Mouse (Mus musculus): ENCODE measurements at regions not wholly inside any gene's neighbourhood (a gene's known extent, or its start where the extent isn't known, plus 50 kb on each side); places are given as distances from the start of the nearest gene placed in this dataset.
A peak's percentile ranks its signal among the peaks of the same experiment; 100 is the strongest.
"Not testable (repeated sequence)": the region's sequence is repeated elsewhere in the genome, so short reads cannot be mapped to it uniquely, and the experiment has no call there.

DNA sequence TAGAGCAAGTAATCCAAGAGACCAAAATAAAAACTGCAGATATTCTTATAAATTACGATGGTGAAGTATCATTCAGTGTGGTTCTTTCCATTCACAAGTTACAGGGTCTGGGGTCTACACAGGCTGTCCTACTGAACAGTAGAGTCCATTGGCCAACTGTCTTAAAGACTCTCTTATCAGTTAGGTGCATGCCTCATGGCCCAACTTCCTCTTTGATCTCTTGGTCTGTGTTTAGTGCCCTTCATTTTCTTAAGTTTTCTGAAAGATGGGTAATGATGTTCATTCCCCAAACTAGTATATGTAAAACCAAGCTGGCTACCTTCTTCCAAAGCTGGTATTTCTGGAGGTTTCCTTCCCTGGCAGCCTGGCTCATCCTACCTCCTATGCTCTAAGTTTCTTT, 268.7 kb upstream of the Ift57 start:
- no peak for DNase-seq

- DNase-seq = no peak
These were observed 267.1 kb upstream of the Ift57 start for GRCm38 (mm10) chr16:49431902-49432301.

DNA sequence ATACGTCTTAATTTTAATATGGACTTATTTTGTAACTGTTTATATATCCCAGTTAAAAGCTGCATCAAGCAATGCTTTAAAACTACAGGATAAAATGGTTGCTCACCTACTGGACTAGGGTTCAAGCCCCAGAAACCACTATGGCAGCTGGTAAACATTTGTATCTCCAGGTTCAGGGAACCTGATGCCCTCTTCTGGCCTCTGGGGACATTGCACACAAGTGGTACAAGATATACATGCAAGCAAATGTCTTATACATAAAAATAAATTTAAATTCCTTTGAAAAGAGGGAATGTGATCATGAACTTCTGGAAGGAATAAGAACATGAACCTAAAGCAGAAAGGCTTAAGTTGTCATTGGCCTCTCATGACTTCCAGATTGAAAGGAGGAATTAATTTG, 257.8 kb upstream of the Ift57 start:
- DNase-seq = no peak

GRCm38 (mm10) chr16:49447356-49447755, 251.7 kb upstream of the Ift57 start:
- not testable (repeated sequence) for DNase-seq

DNA sequence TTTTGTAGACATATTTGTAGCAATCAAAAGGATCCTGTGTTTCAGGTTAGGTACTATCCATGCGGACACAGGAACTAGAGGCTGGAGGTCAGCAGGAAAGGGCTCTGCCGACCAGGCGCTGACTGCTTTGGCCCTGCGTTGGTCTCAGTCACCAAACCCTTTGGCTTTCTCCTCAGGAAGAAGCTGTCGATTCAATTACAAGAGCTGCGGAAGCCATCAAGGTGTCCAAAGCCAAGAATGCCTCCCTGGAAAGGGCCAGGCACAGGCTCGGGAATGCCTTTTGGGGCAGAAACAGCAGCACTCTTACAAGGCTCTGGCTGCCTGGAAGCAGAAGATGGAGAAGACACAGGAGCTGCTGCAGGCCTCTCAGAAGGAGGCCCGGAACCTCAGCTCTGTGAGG, 205.2 kb upstream of the Ift57 start:
- DNase-seq = no peak

- DNase-seq = no peak
These were observed 201.5 kb upstream of the Ift57 start for GRCm38 (mm10) chr16:49497521-49498010.

GRCm38 (mm10) chr16:49500818-49501217, 198.2 kb upstream of the Ift57 start:
- peak; percentile 49 for DNase-seq

DNA sequence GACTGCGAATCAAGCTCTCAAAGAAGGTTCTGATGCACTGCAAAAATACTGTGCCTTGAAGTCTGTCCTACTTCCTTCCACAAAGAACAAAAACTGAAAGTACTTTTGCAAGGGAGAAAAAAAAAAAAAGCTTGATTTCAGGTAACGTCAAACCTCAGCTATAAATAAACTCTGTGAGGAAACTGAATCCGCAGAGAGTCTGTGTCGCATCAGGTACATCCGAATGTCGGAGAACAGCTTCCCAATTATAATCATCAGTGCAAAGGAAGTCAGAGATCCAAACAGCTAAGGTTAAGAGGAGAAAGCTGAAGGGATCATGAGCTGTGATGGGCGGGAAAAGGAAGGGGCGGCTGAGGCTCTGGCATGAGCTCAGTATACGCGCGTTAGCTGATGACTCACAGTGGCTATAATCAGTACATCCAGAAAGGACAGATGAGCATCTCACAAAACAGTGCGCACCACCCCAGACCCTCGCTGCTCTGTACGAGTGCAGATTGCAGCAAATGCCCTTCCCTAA, 195.1 kb upstream of the Ift57 start:
- no peak for DNase-seq

GRCm38 (mm10) chr16:49504669-49505068, 194.4 kb upstream of the Ift57 start:
- DNase-seq = no peak

DNA sequence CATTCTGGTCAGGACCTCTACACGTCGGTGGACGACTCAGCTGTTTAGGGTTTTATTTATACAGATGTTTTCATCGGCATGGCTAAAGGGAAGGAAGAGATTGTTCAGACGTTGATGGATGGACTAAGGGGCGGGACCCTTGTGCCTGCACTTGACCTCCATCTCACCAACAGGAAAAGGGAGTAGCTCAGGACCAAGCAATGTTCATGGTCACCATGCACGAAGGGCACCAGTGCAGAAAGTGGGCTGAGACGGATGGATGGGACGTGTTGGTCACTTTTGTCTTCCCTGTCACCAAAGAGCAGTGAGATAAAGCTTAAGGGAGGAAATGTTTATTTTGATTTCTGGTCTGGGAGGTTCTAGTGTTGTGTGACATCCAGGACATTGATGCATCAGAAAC, 193.8 kb upstream of the Ift57 start:
- no peak for DNase-seq

DNA sequence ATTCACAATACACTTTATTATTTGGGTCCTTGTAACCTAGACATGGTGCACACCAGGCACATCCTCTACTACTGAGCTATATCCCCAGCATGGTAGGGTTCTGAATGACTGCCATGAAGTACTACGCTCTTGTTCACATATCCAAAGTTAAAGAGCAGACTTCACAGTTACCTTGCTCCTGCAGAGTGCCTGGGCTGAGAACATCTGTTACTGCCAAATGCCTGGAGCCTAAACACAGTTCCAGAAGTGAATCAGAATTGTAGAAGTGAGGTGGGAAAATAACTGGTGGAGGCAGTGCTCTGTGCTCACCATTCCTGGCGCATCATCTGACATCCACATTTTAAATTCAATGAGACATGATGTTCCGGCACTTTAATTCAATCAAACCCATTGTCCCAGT, 180.2 kb upstream of the Ift57 start:
- DNase-seq = no peak

DNA sequence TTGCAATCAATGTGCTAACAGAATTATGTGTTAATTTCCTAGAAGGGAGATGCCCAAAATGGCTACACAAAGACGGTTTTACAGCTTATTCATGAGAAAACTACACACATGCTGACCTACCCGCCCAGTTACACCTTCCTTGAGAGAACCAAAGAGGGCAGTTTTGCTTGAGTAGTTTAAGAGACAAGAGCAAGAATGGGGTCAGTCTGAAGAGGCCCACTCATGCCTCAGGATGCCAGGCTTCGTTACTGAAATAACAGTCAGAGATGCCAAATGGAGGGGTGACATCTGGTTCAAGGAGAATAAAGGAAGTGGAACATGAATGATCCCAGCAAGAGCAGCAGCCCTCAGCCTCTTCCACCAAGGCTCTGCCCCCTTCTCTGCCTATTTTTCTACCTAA, 178.6 kb upstream of the Ift57 start:
- no peak for DNase-seq

- no peak for DNase-seq
These were observed 177.3 kb upstream of the Ift57 start for GRCm38 (mm10) chr16:49521685-49522084.

- no peak for DNase-seq
These were observed 176.5 kb upstream of the Ift57 start for GRCm38 (mm10) chr16:49522576-49522975.

DNA sequence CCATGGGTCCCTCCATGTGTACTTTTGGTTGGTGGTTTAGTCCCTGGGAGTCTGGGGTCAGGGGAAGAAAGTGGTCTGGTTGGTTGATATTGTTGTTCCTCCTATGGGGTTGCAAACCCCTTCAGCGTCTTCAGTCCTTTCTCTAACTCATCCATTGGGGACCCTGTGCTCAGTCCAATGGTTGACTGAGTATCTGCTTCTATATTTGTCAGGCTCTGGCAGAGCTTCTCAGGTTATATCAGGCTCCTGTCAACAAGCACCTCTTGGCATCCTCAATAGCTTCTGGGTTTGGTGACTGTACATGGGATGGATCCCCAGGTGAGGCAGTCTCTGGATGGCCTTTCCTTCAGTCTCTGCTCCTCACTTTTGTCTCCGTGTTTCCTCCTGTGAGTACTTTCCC, 170.4 kb upstream of the Ift57 start:
- not testable (repeated sequence) for DNase-seq

- no peak for DNase-seq
These were observed 170.0 kb upstream of the Ift57 start for GRCm38 (mm10) chr16:49529060-49529459.

- no peak for DNase-seq
These were observed 169.0 kb upstream of the Ift57 start for GRCm38 (mm10) chr16:49530051-49530450.

DNA sequence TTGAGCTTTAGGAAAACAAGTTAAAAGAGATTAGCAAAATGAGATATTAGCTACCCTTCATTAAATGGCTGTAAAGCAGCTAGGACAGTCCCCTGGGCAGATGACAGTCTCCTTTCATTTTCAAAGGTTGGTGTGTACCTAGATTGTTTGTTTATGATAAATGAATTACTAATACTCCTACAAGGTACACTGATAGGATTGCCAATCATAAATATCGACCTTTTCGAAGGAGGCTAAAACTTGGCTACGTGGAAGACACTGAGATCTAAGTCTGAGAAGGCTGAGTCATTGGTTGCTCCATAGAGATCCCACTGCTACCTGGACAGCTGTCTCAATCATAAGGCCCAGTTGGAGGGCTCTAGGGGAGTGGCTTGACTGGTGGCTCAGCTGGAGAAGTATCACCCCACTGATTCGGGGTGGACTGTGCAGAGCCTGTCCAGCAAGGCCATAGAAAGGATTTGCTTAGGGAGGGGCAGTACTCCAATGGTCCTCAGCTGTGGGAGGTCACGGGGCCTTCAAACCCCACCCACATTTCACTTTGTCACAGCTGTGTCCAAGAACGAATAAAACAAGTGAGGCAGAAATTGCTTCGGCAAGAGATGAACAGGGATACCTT, 166.9 kb upstream of the Ift57 start:
- no peak for DNase-seq

DNA sequence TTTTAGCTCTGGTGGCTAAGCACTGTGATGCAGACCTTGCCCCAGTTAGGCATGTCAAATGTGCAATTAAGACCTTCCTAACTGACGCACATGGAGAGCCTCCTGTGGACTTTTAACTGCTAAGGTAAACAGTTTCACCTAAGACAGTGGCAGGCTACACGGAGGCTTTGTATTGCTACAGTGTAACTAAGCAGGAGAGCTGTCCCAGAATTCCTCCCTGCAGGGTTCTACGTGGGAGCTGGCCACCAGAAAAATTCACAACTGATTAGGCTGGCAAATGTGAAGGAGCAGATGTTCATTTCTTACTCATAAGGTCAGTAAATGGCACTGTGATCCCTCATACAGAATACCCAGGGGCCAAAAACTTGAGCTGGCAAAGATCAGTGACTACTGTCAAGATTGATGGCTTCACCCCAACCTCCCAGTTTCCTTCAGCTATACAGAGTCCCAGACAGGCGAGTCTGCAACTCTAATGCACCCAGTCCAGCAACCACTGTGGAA, 165.5 kb upstream of the Ift57 start:
- DNase-seq = no peak

DNA sequence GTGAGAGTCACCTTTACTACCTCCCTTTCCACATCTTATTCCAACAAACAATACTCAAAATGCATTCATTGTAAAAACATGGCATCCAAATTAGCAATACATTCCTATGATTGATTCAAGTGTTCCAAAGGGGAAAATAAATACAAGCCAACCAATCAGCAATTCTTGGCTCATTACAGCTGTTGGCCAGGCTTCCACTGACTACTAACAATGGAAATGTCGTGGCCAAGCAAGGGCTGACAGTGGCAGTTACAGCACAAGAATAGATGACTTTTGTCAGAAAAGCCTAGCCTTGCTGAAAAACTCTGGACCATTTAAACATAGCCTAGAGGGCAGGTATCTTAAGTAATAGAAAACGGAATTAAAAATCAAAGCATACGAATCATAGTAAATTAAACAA, 148.8 kb upstream of the Ift57 start:
- no peak for DNase-seq

DNA sequence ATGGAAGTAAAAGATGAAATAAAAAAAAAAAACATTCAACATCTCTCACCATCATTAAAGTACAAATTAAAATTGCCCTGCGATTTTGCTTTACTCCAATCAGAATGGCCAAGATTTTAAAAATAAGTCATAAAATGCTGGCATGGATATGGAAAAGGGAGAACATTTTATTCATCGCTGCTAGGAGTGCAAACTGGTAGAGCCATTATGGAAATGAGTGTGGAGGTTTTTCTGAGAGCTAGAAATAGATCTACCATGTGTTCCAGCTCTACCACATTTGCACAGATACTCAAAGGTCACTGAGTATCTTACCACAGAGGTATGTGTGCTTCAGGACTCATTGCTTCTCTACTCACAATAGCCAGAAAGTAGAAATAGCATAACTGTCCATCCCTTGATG, 129.0 kb upstream of the Ift57 start:
- no peak for DNase-seq

GRCm38 (mm10) chr16:49572485-49573170, 126.4 kb upstream of the Ift57 start:
- DNase-seq = no peak

GRCm38 (mm10) chr16:49573171-49573517, 125.9 kb upstream of the Ift57 start:
- no peak for DNase-seq

GRCm38 (mm10) chr16:49578976-49579375, 120.1 kb upstream of the Ift57 start:
- no peak for DNase-seq

DNA sequence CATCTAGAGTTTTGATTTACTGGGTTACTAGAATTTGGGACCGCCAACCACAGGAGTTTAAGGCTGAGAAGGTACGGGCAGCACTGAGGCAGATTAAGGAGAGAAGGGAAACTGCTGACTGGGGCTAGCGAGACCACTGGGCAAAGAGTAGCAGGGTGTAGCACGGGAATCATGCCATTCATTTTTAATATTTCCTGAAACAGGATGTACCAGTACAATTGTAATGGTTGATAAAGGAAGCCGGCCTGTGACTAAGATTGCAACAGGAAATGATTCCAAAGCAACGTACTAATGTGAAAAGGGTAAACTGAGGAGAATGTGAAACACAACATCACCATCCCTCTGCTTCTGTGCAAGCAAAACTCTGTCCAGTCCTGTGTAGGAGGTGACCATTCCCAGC, 118.3 kb upstream of the Ift57 start:
- DNase-seq = no peak

All from cerebellum, adult 8-10 months (tissue).